Mouse (Mus musculus): ENCODE results near the gene Galt. TPM values are rescaled to one million over a fixed set of nuclear protein-coding genes. Genes with fewer than 3 reads are reported as not detected.

The Galt gene
- polyA plus RNA-seq, 1 experiment, result 211 TPM

DNA sequence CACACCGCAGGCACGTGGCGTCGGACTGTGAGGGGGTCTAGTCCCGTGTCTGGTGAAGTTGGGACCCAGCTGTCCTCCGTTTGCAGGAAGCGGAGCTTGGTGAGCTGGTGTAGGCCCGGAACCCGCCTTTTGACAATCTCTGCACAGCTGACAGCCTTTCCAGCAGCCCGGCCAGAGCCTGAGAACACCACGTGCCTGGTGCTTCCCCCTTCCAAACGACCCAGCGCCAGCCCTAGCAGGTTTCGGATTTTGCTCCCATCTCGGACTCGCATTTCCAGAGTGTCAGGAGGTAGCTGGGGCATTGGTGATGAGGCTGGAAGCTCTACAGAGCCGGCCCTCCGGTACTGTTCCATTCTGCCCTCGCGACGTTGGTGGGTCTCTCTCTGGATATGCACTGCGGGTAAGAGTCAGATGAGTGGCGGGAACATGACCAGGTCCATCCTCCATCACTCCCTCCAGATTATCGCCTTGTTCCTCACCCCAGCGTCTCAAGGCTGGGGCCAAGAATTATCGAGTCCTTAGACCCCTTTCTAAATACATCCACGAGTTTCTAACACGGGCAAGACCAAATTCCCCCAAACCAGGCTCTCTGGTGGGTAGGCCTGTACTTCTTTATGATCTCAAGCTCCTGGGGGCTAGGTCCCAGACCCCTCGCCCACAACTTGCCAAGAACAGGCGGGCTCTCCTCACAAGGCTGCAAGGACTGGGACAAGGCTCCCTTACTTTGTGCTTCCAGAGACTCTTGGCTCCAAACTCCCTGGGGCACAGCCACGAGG, 42.4 kb upstream of the Galt start:
- peaks cover 21% of the 10 kb centered on the region for H3K4me1 ChIP-seq (replicated peaks; ENCODE audit: control insufficient read depth, insufficient read depth, low read length)
- TF ChIP-seq POLR2A (IDR thresholded peaks at IDR 0.05; ENCODE audit: control insufficient read depth, extremely low read depth, insufficient read depth, low read length, poor library complexity) (no peak), CTCF (IDR thresholded peaks at IDR 0.05; ENCODE audit: borderline replicate concordance, control insufficient read depth, extremely low read depth, insufficient read depth, low read length, poor library complexity) (no peak)
- H3K27ac ChIP-seq (ENCODE audit: control insufficient read depth, insufficient read depth, low read length), result no peak overlapping the region
- no peaks in the 10 kb centered on the region for H3K36me3 ChIP-seq (ENCODE audit: control insufficient read depth, insufficient read depth, low read length)
- peak overlapping the region; percentile 92 for H3K4me3 ChIP-seq (ENCODE audit: control insufficient read depth, insufficient read depth, low read length)
- WGBS, result 58% methylated on average over 31 of the region's 31 CpGs
- no peak for DNase-seq
- H3K27me3 ChIP-seq (ENCODE audit: control insufficient read depth, insufficient read depth, low read length), result no peaks in the 10 kb centered on the region

- H3K27ac ChIP-seq (ENCODE audit: control insufficient read depth, insufficient read depth, low read length), result peak within 1 kb of the TSS; percentile 25; the same call in 1 of the 2 replicates
- peak within 1 kb of the TSS; percentile 92 for H3K4me3 ChIP-seq (ENCODE audit: control insufficient read depth, insufficient read depth, low read length)
- DNase-seq, result peak; percentile 87
- peak; percentile 86 for TF ChIP-seq POLR2A (IDR thresholded peaks at IDR 0.05; ENCODE audit: control insufficient read depth, extremely low read depth, insufficient read depth, low read length, poor library complexity)
- TF ChIP-seq CTCF (IDR thresholded peaks at IDR 0.05; ENCODE audit: borderline replicate concordance, control insufficient read depth, extremely low read depth, insufficient read depth, low read length, poor library complexity), result peak; percentile 71; the same call in 1 of the 2 replicates
- H3K27me3 ChIP-seq (ENCODE audit: control insufficient read depth, insufficient read depth, low read length), result no peaks in the 10 kb centered on the region
- peaks cover under 1% of the 10 kb centered on the region; the same call in 1 of the 2 replicates for H3K36me3 ChIP-seq (ENCODE audit: control insufficient read depth, insufficient read depth, low read length)
- peaks cover 21% of the 10 kb centered on the region for H3K4me1 ChIP-seq (replicated peaks; ENCODE audit: control insufficient read depth, insufficient read depth, low read length)
- under 1% methylated on average over 61 of the region's 61 CpGs for WGBS
Observed at GRCm38 (mm10) chr4:41713197-41714067, 41.6 kb upstream of the Galt start, which contains the start of gene Rpp25l. Gene Rpp25l (minus strand): TSS chr4:41713534.

DNA sequence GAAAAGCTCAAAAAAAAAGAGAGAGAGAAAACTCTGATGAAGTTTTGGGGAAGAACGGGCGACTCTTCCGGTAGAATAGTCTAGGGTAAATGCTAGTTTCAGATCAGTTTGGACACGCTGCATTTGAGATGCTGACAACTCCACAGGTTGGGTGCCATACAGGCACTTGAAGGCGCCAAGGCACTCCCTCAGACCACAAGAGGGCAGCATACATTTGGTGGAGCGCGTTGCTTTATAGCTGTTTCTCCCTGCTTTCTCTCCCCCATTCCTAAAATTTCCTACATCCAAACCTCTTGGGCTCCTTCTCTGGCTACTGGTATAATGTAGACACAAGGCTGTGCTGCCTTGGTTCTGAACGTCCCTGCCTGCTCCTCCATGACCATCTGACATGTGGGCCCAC, 40.8 kb upstream of the Galt start:
- DNase-seq, result peak; percentile 56
- peaks cover 9% of the 10 kb centered on the region for H3K36me3 ChIP-seq (ENCODE audit: control insufficient read depth, insufficient read depth, low read length)

GRCm38 (mm10) chr4:41715082-41715481, 39.9 kb upstream of the Galt start:
- TF ChIP-seq CTCF (IDR thresholded peaks at IDR 0.05; ENCODE audit: borderline replicate concordance, control insufficient read depth, extremely low read depth, insufficient read depth, low read length, poor library complexity) (peak; percentile 27; the same call in 1 of the 2 replicates), POLR2A (IDR thresholded peaks at IDR 0.05; ENCODE audit: control insufficient read depth, extremely low read depth, insufficient read depth, low read length, poor library complexity) (no peak)
- H3K36me3 ChIP-seq (ENCODE audit: control insufficient read depth, insufficient read depth, low read length), result peaks cover 15% of the 10 kb centered on the region

More for the DNA sequence above, 40.8 kb upstream of the Galt start:
- TF ChIP-seq CTCF (IDR thresholded peaks at IDR 0.05; ENCODE audit: borderline replicate concordance, control insufficient read depth, extremely low read depth, insufficient read depth, low read length, poor library complexity), result peak; percentile 59; the same call in 1 of the 2 replicates
- TF ChIP-seq POLR2A (IDR thresholded peaks at IDR 0.05; ENCODE audit: control insufficient read depth, extremely low read depth, insufficient read depth, low read length, poor library complexity), result no peak
- H3K27ac ChIP-seq (ENCODE audit: control insufficient read depth, insufficient read depth, low read length), result no peak overlapping the region
- WGBS, result 18% methylated on average over 8 of the region's 8 CpGs
- peaks cover 21% of the 10 kb centered on the region for H3K4me1 ChIP-seq (replicated peaks; ENCODE audit: control insufficient read depth, insufficient read depth, low read length)
- H3K27me3 ChIP-seq (ENCODE audit: control insufficient read depth, insufficient read depth, low read length), result no peaks in the 10 kb centered on the region
- H3K4me3 ChIP-seq (ENCODE audit: control insufficient read depth, insufficient read depth, low read length), result no peak overlapping the region

DNA sequence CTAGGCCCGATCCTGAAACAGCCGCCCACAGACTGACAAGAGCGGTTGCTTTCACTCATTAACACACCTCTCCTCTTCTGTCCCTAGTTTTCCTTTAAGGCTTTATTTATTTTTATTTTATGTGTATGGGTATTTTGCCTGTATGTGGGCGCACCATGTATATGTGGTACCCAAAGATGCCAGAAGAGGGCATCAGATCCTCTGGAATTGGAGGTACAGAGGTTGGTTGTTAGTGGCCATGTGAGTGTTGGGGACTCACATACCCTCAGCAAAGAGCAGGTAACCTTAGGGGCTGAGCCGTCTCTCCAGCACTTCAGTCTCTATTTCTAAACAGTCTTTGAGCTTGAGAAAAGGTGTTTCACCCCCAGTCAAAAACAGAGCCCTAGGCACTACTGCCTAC, 39.4 kb upstream of the Galt start:
- no peak overlapping the region for H3K27ac ChIP-seq (ENCODE audit: control insufficient read depth, insufficient read depth, low read length)
- peaks cover 21% of the 10 kb centered on the region for H3K4me1 ChIP-seq (replicated peaks; ENCODE audit: control insufficient read depth, insufficient read depth, low read length)
- DNase-seq, result peak; percentile 54
- H3K4me3 ChIP-seq (ENCODE audit: control insufficient read depth, insufficient read depth, low read length), result no peak overlapping the region
- H3K27me3 ChIP-seq (ENCODE audit: control insufficient read depth, insufficient read depth, low read length), result no peaks in the 10 kb centered on the region
- TF ChIP-seq CTCF (IDR thresholded peaks at IDR 0.05; ENCODE audit: borderline replicate concordance, control insufficient read depth, extremely low read depth, insufficient read depth, low read length, poor library complexity) (no peak), POLR2A (IDR thresholded peaks at IDR 0.05; ENCODE audit: control insufficient read depth, extremely low read depth, insufficient read depth, low read length, poor library complexity) (no peak)
- 89% methylated on average over 5 of the region's 5 CpGs for WGBS
- peaks cover 15% of the 10 kb centered on the region for H3K36me3 ChIP-seq (ENCODE audit: control insufficient read depth, insufficient read depth, low read length)

More at GRCm38 (mm10) chr4:41715082-41715481, 39.9 kb upstream of the Galt start:
- no peak for DNase-seq
- 88% methylated on average over 8 of the region's 8 CpGs for WGBS
- Histone ChIP-seq H3K27me3 (ENCODE audit: control insufficient read depth, insufficient read depth, low read length) (no peaks in the 10 kb centered on the region), H3K4me1 (replicated peaks; ENCODE audit: control insufficient read depth, insufficient read depth, low read length) (peaks cover 21% of the 10 kb centered on the region), H3K27ac (ENCODE audit: control insufficient read depth, insufficient read depth, low read length) (no peak overlapping the region), H3K4me3 (ENCODE audit: control insufficient read depth, insufficient read depth, low read length) (no peak overlapping the region)

- H3K36me3 ChIP-seq (ENCODE audit: control insufficient read depth, insufficient read depth, low read length), result peaks cover 15% of the 10 kb centered on the region
- WGBS, result 96% methylated on average over 6 of the region's 6 CpGs
- DNase-seq, result no peak
- TF ChIP-seq CTCF (IDR thresholded peaks at IDR 0.05; ENCODE audit: borderline replicate concordance, control insufficient read depth, extremely low read depth, insufficient read depth, low read length, poor library complexity), result no peak
- no peak for TF ChIP-seq POLR2A (IDR thresholded peaks at IDR 0.05; ENCODE audit: control insufficient read depth, extremely low read depth, insufficient read depth, low read length, poor library complexity)
- no peak overlapping the region for H3K27ac ChIP-seq (ENCODE audit: control insufficient read depth, insufficient read depth, low read length)
- peaks cover 19% of the 10 kb centered on the region for H3K4me1 ChIP-seq (replicated peaks; ENCODE audit: control insufficient read depth, insufficient read depth, low read length)
- H3K27me3 ChIP-seq (ENCODE audit: control insufficient read depth, insufficient read depth, low read length), result no peaks in the 10 kb centered on the region
- no peak overlapping the region for H3K4me3 ChIP-seq (ENCODE audit: control insufficient read depth, insufficient read depth, low read length)
Observed at GRCm38 (mm10) chr4:41716834-41717233, 38.2 kb upstream of the Galt start.

Measured in thymus, adult 2 months (tissue).